Mouse (Mus musculus): Measurements from ENCODE around the gene Irs3.

DNA sequence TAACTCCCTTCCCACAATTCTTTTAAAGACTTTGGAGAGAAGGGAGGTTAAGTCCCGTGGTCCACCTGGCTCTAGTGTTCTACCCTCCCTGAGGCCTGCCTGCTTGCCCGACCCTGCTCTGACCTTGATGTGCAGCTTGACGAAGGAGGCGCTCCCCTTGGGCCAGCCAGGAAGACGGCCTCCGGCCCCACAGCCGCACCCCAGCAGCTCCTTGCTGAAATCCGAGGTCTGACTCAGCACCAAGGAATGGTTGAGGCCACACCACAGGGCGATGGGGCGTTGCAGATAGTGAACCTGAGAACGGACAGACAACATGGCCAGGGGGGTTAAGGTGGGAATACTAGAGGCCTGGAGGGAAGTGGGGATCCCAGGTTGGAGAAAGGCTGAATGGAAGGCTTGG lies 32.0 kb downstream of the Irs3 start, which contains the start of gene Pcolce:
- TF ChIP-seq CTCF (IDR thresholded peaks at IDR 0.05; ENCODE audit: extremely low read depth, insufficient read length, insufficient replicate concordance, low read depth, low read length) (no peak), POLR2A (IDR thresholded peaks at IDR 0.05; ENCODE audit: low read depth, low read length) (no peak)

All from small intestine, adult 2 months (tissue).